Comparison of ENCODE assay signal across 9 mouse cellular contexts in genomic region chr6:112373886-112374585, GRCm38 (mm10). TPM values are rescaled to one million over a fixed set of nuclear protein-coding genes. Genes with fewer than 3 reads are reported as not detected.
DNase-seq lines count a peak whose midpoint lies in the region; ATAC-seq and TF ChIP-seq lines count a peak whose summit lies in the region.
"Had no signal": no experiment of that assay in that cellular context is flagged by ENCODE, and none has a peak within 500 bp of the region (broad histone marks: within the 10 kb centered on the region; RNA-seq: fewer than 3 reads in every experiment).

No protein-coding gene starts in this region.

- no peaks in the 10 kb centered on the region for H3K27me3 ChIP-seq in hindbrain, postnatal 0 days (ENCODE audit: insufficient read depth, low read length)
- no peaks in the 10 kb centered on the region for H3K27me3 ChIP-seq in liver, postnatal 0 days (ENCODE audit: insufficient read depth, low read length)
- H3K27me3 ChIP-seq in neural tube, embryonic 15.5 days (replicated peaks), result no peaks in the 10 kb centered on the region

- no peaks in the 10 kb centered on the region for H3K9me3 ChIP-seq in hindbrain, postnatal 0 days (ENCODE audit: low read length)
- no peaks in the 10 kb centered on the region for H3K9me3 ChIP-seq in liver, postnatal 0 days (ENCODE audit: low read length)
- H3K9me3 ChIP-seq in neural tube, embryonic 15.5 days (replicated peaks), result no peaks in the 10 kb centered on the region
- H3K9me3 ChIP-seq: embryonic facial prominence, embryonic 15.5 days had no signal

- H3K4me2 ChIP-seq in hindbrain, postnatal 0 days (ENCODE audit: low read depth, low read length), result no peak overlapping the region
- H3K4me2 ChIP-seq in liver, postnatal 0 days (ENCODE audit: low read depth, low read length), result no peak overlapping the region
- H3K4me2 ChIP-seq in neural tube, embryonic 15.5 days, result no peak overlapping the region
- H3K4me2 ChIP-seq: embryonic facial prominence, embryonic 15.5 days had no signal

- no peaks in the 10 kb centered on the region for H3K4me1 ChIP-seq in hindbrain, postnatal 0 days (ENCODE audit: insufficient read depth, low read length)
- H3K4me1 ChIP-seq in liver, postnatal 0 days (ENCODE audit: insufficient read depth), result no peaks in the 10 kb centered on the region
- no peaks in the 10 kb centered on the region for H3K4me1 ChIP-seq in neural tube, embryonic 15.5 days
- H3K4me1 ChIP-seq: embryonic facial prominence, embryonic 15.5 days had no signal

- 42% methylated on average over 8 of the region's 8 CpGs for WGBS in hindbrain, postnatal 0 days
- 40% methylated on average over 8 of the region's 8 CpGs for WGBS in liver, postnatal 0 days (ENCODE audit: insufficient replicate concordance)
- whole genome bisulfite sequencing in neural tube, embryonic 15.5 days, result 44% methylated on average over 8 of the region's 8 CpGs

- no peak overlapping the region for H3K9ac ChIP-seq in hindbrain, postnatal 0 days (replicated peaks; ENCODE audit: low read length)
- no peak overlapping the region for H3K9ac ChIP-seq in liver, postnatal 0 days (replicated peaks)
- H3K9ac ChIP-seq in neural tube, embryonic 15.5 days (replicated peaks), result no peak overlapping the region
- H3K9ac ChIP-seq: embryonic facial prominence, embryonic 15.5 days had no signal

- no peaks in the 10 kb centered on the region for H3K36me3 ChIP-seq in hindbrain, postnatal 0 days (ENCODE audit: insufficient read depth, low read length)
- H3K36me3 ChIP-seq in liver, postnatal 0 days (replicated peaks; ENCODE audit: insufficient read depth, low read length), result no peaks in the 10 kb centered on the region
- H3K36me3 ChIP-seq in neural tube, embryonic 15.5 days, result no peaks in the 10 kb centered on the region
- H3K36me3 ChIP-seq: embryonic facial prominence, embryonic 15.5 days had no signal

- DNase-seq in layer of hippocampus, adult 2 months (ENCODE audit: low spot score in 2 of 2), result peak; percentile 23 to 61
- no peak for DNase-seq in layer of hippocampus, adult 9-10 months (ENCODE audit: low spot score)
- peak; percentile 75 for DNase-seq in NIH3T3 (ENCODE audit: low read depth)
- DNase-seq in embryo, embryonic 11.5 days (ENCODE audit: low read depth, low spot score), result peak; percentile 30
- DNase-seq in hindbrain, postnatal 0 days (ENCODE audit: low spot score), result peak; percentile 80
- no peak for DNase-seq in liver, postnatal 0 days
- no peak for DNase-seq in urinary bladder, postnatal 14 days (ENCODE audit: low spot score)

- no peak overlapping the region for H3K4me3 ChIP-seq in layer of hippocampus, adult 2 months
- H3K4me3 ChIP-seq in hindbrain, postnatal 0 days (ENCODE audit: low read length), result no peak overlapping the region
- no peak overlapping the region for H3K4me3 ChIP-seq in liver, postnatal 0 days (ENCODE audit: low read depth, low read length)
- H3K4me3 ChIP-seq in neural tube, embryonic 15.5 days (replicated peaks), result no peak overlapping the region
- H3K4me3 ChIP-seq: embryonic facial prominence, embryonic 15.5 days had no signal

- peak; percentile 90 for TF ChIP-seq CTCF in layer of hippocampus, adult 2 months (conservative IDR thresholded peaks at IDR 0.05)
- peak; percentile 90 for TF ChIP-seq CTCF in hindbrain, postnatal 0 days (IDR thresholded peaks at IDR 0.05; ENCODE audit: low read depth)
- TF ChIP-seq CTCF in liver, postnatal 0 days (IDR thresholded peaks at IDR 0.05; ENCODE audit: low read depth), result peak; percentile 84

- peak; percentile 34; the same call in 1 of the 2 replicates for ATAC-seq in hindbrain, postnatal 0 days
- no peak for ATAC-seq in liver, postnatal 0 days
- peak; percentile 66; the same call in 1 of the 2 replicates for ATAC-seq in neural tube, embryonic 15.5 days (ENCODE audit: low FRiP score)

- H3K27ac ChIP-seq in layer of hippocampus, adult 2 months, result no peak overlapping the region
- H3K27ac ChIP-seq in hindbrain, postnatal 0 days, result no peak overlapping the region
- no peak overlapping the region for H3K27ac ChIP-seq in liver, postnatal 0 days (ENCODE audit: low read depth)
- H3K27ac ChIP-seq in neural tube, embryonic 15.5 days (replicated peaks), result no peak overlapping the region
- H3K27ac ChIP-seq: embryonic facial prominence, embryonic 15.5 days had no signal

- TF ChIP-seq EP300 in liver, postnatal 0 days (IDR thresholded peaks at IDR 0.05; ENCODE audit: low read depth), result no peak

RNA-seq across cellular contexts. Expression of gene Ssu2, which starts 13.8 kb away (rescaled TPM):
- total RNA-seq in layer of hippocampus, adult 2 months (2021), result under 1 TPM; 0.32 to 0.44 TPM
- total RNA-seq in hindbrain, postnatal 0 days (2014; rRNA removed), result 0.99 TPM in 1 of 2 replicates, not detected in the other
- polyA plus RNA-seq in hindbrain, postnatal 0 days (2015; fragmentation: Nextera tagmentation; extraction: Ambion mirVana), result 0.33 and 0.64 TPM in 2 replicates
- polyA plus RNA-seq in liver, postnatal 0 days (2015; fragmentation: Nextera tagmentation; extraction: Ambion mirVana), result 0.08 TPM in 1 of 2 replicates, not detected in the other
- polyA plus RNA-seq in neural tube, embryonic 15.5 days (2015; fragmentation: Nextera tagmentation; extraction: Ambion mirVana), result 0.28 and 0.41 TPM in 2 replicates

Comparison
In these comparisons a context has a peak if more than half of its experiments do, and no peak if none do; other contexts are left out.
1. DNase-seq: peak in layer of hippocampus, adult 2 months (2 of 2), NIH3T3 (single experiment), embryo, embryonic 11.5 days (single experiment) and hindbrain, postnatal 0 days (single experiment); none in layer of hippocampus, adult 9-10 months (single experiment), liver, postnatal 0 days (single experiment) and urinary bladder, postnatal 14 days (single experiment).
2. Peak in every context shown above with its lines, with median percentiles within 50 percentile points of each other: CTCF ChIP-seq.